Mouse (Mus musculus) stomach, postnatal 0 days (tissue): ENCODE results near the gene Zfp94. TPM values are rescaled to one million over a fixed set of nuclear protein-coding genes. Genes with fewer than 3 reads are reported as not detected.
A peak's percentile ranks its signal among the peaks of the same experiment; 100 is the strongest.
"Not testable (repeated sequence)": the region's sequence is repeated elsewhere in the genome, so short reads cannot be mapped to it uniquely, and the experiment has no call there.

ENCODE experiments used
- ATAC-seq: fragments of 200-750 bp; cut with Nextera tagmentation; 2 replicates; pipeline ENCODE4 v1.8.0; 2017; ENCODE audit not compliant: low FRiP score, low TSS enrichment
- DNase-seq: peaks from one replicate; pipeline ENCODE4 v3.0.0-alpha.2; 2016; ENCODE audit warnings: low spot score
- H3K27ac ChIP-seq: fragments of 300-500 bp; sonication (generic); replicated peaks from 2 replicates; pipeline ENCODE4 v1.5.1; 2014; ENCODE audit warnings: mild to moderate bottlenecking, control low read depth
- H3K27me3 ChIP-seq: fragments of 300-500 bp; sonication (generic); 2 replicates; pipeline ENCODE4 v1.6.1; 2014; ENCODE audit warnings: low read length; ENCODE audit not compliant: control insufficient read depth, insufficient read depth
- H3K36me3 ChIP-seq: fragments of 300-500 bp; sonication (generic); 2 replicates; pipeline ENCODE4 v1.6.1; 2014; ENCODE audit warnings: low read length, mixed read lengths; ENCODE audit not compliant: control insufficient read depth, insufficient read depth
- H3K4me1 ChIP-seq: fragments of 300-500 bp; sonication (generic); replicated peaks from 2 replicates; pipeline ENCODE4 v1.6.1; 2014; ENCODE audit warnings: antibody characterized with exemption; ENCODE audit not compliant: control insufficient read depth, insufficient read depth
- H3K4me2 ChIP-seq: fragments of 300-500 bp; sonication (generic); replicated peaks from 2 replicates; pipeline ENCODE4 v1.6.1; 2014; ENCODE audit warnings: low read depth, mild to moderate bottlenecking, control low read depth, moderate library complexity
- H3K4me3 ChIP-seq: fragments of 300-500 bp; sonication (generic); 2 replicates; pipeline ENCODE4 v1.5.1; 2014; ENCODE audit warnings: low read depth, low read length, control low read depth
- H3K9ac ChIP-seq: fragments of 300-500 bp; sonication (generic); 2 replicates; pipeline ENCODE4 v1.6.1; 2014; ENCODE audit warnings: mild to moderate bottlenecking, low read length, control low read depth, mixed read lengths
- H3K9me3 ChIP-seq: fragments of 300-500 bp; sonication (generic); 2 replicates; pipeline ENCODE4 v1.6.1; 2016; ENCODE audit warnings: low read length; ENCODE audit not compliant: control insufficient read depth
- CTCF ChIP-seq: IDR thresholded peaks from 2 replicates; pipeline ENCODE4 v1.5.1; 2016; ENCODE audit warnings: antibody characterized with exemption, low read depth, mild to moderate bottlenecking, moderate library complexity
- EP300 ChIP-seq: optimal IDR thresholded peaks from 2 replicates; pipeline ENCODE3; 2016; ENCODE audit warnings: antibody characterized with exemption
- WGBS: fragments of 180-500 bp; shearing (Covaris S2); extraction: QIAGEN DNeasy Blood & Tissue Kit; methylation state at CpG from one replicate; pipeline ENCODE4 v1.1.7; 2014; 5-methylcytosine and 5-hydroxymethylcytosine counted together
- polyA plus RNA-seq: library from polyadenylated mRNA; unstranded; fragments of >200 nt; fragmentation: Nextera tagmentation; extraction: Ambion mirVana; gene quantifications from 2 replicates; pipeline ENCODE4 v1.2.1, GENCODE M21; 2015

Gene Zfp94
- polyA plus RNA-seq, 1 experiment from 2014 or later, result 5.5 TPM

DNA sequence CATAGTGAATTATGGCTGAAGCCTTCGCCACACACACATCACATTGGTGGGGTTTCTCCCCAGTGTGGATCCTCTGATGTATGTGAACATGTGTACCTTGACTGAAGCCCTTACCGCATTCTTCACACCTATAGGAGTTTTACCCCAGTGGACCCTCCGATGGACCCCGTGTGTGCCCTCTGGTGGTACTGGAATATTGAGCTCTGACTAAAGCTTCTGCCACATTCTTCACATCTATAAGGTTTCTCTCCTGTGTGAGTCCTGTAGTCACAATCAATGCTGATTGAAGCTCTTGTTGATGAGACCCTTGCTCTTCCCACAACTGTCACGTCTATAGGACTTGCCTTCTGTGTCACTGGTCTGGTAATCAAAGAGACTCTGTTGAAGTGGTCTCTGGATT is 28.8 kb downstream of the Zfp94 start:
- TF ChIP-seq CTCF, result no peak
- no peak for TF ChIP-seq EP300
- H3K4me2 ChIP-seq, result no peak overlapping the region
- no peak overlapping the region for H3K4me3 ChIP-seq
- no peak overlapping the region for H3K27ac ChIP-seq
- ATAC-seq, result no peak
- DNase-seq, result no peak
- H3K9ac ChIP-seq, result no peak overlapping the region
- no peaks in the 10 kb centered on the region for H3K27me3 ChIP-seq
- no peaks in the 10 kb centered on the region for H3K9me3 ChIP-seq
- 90% methylated on average over 5 of the region's 5 CpGs for WGBS
- no peaks in the 10 kb centered on the region for H3K4me1 ChIP-seq
- peaks cover 17% of the 10 kb centered on the region for H3K36me3 ChIP-seq

DNA sequence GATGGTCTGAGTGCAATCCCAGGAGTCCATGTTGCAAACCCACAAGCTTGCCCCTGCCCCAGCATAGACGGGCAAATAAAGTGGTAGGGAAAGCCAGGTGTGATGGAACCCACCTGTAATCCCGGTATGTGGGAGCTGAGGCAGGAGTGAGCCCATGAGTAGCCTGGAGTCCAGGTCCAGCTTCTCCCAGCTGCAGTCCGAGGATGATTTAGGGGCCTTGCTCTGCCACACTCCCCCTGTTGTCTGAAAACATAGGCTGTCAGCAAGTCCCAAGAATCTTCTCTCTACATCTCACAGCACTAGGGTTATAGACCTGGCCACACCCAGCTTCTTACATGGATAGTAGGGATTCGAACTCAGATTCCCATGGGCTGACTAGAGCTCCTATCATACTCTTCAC is 29.6 kb downstream of the Zfp94 start:
- no peaks in the 10 kb centered on the region for H3K27me3 ChIP-seq
- H3K9me3 ChIP-seq, result no peaks in the 10 kb centered on the region
- no peak overlapping the region for H3K9ac ChIP-seq
- no peak for TF ChIP-seq EP300
- TF ChIP-seq CTCF, result no peak
- WGBS, result 80% methylated on average over 4 of the region's 4 CpGs
- DNase-seq (no peak), ATAC-seq (no peak)
- H3K27ac ChIP-seq, result no peak overlapping the region
- H3K4me2 ChIP-seq, result no peak overlapping the region
- peaks cover 13% of the 10 kb centered on the region for H3K36me3 ChIP-seq
- no peaks in the 10 kb centered on the region for H3K4me1 ChIP-seq
- no peak overlapping the region for H3K4me3 ChIP-seq

DNA sequence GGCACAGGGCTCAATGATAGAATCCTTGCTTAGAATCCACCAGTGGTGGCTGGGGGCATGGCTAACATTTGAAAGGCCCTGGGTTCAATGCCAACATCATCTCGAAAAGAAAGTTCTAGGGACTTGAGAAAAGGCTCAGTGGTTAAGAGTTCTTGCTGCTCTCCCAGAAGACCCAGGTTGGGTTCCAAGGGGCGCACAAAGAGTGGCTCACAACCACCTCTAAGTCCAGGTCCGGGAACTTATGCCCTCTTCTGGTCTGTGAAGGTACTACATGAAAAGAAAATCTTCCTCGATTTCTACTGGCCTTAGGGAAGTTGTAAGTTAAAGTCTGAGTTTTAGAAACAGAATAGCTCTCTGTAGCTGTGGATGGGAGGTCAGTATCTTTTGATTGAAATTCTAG is 30.4 kb downstream of the Zfp94 start:
- DNase-seq (peak; percentile 8), ATAC-seq (no peak)
- no peak overlapping the region for H3K27ac ChIP-seq
- TF ChIP-seq EP300, result no peak
- TF ChIP-seq CTCF, result peak; percentile 48
- no peaks in the 10 kb centered on the region for H3K4me1 ChIP-seq
- 51% methylated on average over 4 of the region's 4 CpGs for WGBS
- no peaks in the 10 kb centered on the region for H3K27me3 ChIP-seq
- H3K4me2 ChIP-seq, result no peak overlapping the region
- no peaks in the 10 kb centered on the region for H3K9me3 ChIP-seq
- no peak overlapping the region for H3K4me3 ChIP-seq
- H3K9ac ChIP-seq, result no peak overlapping the region
- H3K36me3 ChIP-seq, result peaks cover 5% of the 10 kb centered on the region

DNA sequence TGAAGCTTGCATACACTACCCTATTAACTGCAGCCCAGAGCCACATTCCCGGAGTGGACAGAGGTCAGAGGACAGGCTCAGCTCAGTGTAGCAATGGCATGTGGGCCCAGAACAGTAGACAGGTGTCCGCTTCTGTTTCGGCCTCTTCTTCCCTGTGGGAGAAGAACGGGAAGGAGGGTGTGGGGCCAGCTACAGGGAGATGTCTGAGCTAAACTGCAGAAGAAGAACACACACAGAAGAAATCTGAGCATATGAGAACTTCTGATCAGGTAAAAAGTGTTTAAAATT is 35.7 kb downstream of the Zfp94 start:
- Histone ChIP-seq H3K4me3 (no peak overlapping the region), H3K27ac (no peak overlapping the region), H3K4me1 (no peaks in the 10 kb centered on the region), H3K4me2 (no peak overlapping the region), H3K9ac (no peak overlapping the region), H3K27me3 (no peaks in the 10 kb centered on the region), H3K9me3 (no peaks in the 10 kb centered on the region), H3K36me3 (no peaks in the 10 kb centered on the region)
- TF ChIP-seq EP300 (no peak), CTCF (no peak)
- ATAC-seq (no peak), DNase-seq (no peak)
- WGBS, result 43% methylated on average over 4 of the region's 4 CpGs

DNA sequence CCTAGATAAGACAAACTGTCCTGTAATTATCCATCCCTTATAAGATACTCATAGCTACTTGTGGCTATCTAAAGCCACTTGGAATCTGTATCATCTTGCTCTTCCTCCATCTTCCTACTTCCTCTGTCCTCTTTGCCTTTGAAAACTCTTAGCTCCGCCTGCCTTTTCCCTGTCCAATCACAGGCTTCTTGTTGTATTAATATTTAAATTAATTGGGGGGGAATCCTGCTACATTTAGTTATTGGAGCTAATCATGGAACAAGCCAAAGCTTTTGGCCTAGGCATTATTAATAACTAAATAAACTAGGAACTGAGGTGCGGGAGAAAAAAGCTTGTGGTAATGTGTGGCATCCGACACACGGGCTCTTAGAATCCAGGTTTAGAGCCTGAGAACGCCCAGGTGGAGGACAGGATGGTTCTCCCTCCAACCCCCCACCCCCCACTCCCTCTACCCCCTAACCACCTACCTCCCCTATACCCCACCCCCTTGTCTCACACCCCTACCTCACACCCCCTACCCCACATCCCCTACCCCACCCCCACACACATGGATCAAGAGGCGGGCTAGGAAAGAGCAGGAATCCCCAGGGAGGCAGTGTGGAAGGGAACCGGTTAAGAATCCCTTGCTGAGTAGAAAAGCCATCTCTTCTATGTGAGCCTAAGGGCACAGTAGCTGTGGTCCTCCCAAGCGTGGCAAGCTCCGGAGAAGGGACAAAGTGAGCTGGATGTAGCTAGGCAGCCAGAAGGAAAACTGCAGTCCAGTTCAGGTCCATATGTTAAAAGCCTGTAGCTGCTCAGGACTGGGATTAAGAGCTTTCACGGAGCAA is 36.2 kb downstream of the Zfp94 start:
- TF ChIP-seq CTCF, result no peak
- TF ChIP-seq EP300, result no peak
- Histone ChIP-seq H3K9me3 (no peaks in the 10 kb centered on the region), H3K27ac (no peak overlapping the region), H3K9ac (no peak overlapping the region), H3K4me3 (no peak overlapping the region), H3K4me1 (no peaks in the 10 kb centered on the region), H3K4me2 (no peak overlapping the region), H3K36me3 (no peaks in the 10 kb centered on the region), H3K27me3 (no peaks in the 10 kb centered on the region)
- no peak for ATAC-seq
- WGBS, result 61% methylated on average over 10 of the region's 10 CpGs
- DNase-seq, result no peak

DNA sequence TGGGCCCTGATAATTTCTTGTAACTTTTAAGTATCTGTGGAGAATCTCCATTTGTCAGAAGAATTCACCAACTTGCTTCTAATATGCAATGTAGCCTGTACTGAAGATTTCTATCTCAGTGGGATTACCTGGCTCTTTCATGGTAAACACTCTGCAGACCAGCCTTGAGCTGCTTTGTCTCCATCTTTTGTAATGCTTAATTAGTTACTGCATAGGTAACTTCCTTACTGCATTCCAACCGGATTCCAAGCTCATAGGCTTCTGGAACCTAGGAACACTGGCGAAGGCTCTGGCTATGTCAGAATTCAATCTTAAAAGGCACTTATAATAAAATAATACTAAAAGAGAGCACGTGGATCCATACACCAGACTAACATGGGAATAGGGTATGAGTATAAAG is 37.7 kb downstream of the Zfp94 start:
- not testable (repeated sequence) for H3K9ac ChIP-seq, ATAC-seq, H3K27me3 ChIP-seq, DNase-seq, H3K9me3 ChIP-seq, H3K4me2 ChIP-seq, H3K4me1 ChIP-seq, H3K4me3 ChIP-seq, H3K27ac ChIP-seq
- 86% methylated on average over 3 of the region's 3 CpGs for WGBS
- H3K36me3 ChIP-seq, result peaks cover 11% of the 10 kb centered on the region
